In the genomic region with DNA sequence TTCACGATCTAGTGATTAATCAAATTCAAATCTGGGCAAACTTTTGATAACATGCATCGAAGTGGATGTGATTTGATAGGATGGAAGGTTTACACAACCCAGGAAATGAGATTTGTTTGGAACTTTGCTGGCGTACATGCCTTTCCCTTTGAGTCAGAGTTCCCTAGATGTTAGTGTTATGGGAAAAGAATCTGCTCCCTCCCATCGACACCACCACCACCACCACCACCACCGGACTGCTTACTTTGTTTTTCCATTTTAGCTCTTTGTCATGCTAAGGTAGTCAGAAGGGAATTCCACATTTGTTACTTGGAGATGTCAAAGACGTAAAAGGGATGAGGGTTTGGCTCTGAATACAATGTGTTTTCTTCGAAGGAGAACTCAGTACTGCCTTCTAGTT, we compare ENCODE assay signal across 17 mouse cellular contexts. TPM values are rescaled to one million over a fixed set of nuclear protein-coding genes. Genes with fewer than 3 reads are reported as not detected.
DNase-seq lines count a peak whose midpoint lies in the region; ATAC-seq and TF ChIP-seq lines count a peak whose summit lies in the region.
"Had no signal": no experiment of that assay in that cellular context is flagged by ENCODE, and none has a peak within 500 bp of the region (broad histone marks: within the 10 kb centered on the region; RNA-seq: fewer than 3 reads in every experiment).

No protein-coding gene starts in this region.

- TF ChIP-seq CTCF in Patski (IDR thresholded peaks at IDR 0.05) = no peak
- no peak for TF ChIP-seq CTCF in small intestine, adult 2 months (IDR thresholded peaks at IDR 0.05; ENCODE audit: extremely low read depth, insufficient read length, insufficient replicate concordance, low read depth, low read length)

- no peak overlapping the region for H3K9ac ChIP-seq in heart, embryonic 16.5 days (ENCODE audit: low read length)
- H3K9ac ChIP-seq in kidney, embryonic 14.5 days (ENCODE audit: low read depth, low read length) = no peak overlapping the region
- H3K9ac ChIP-seq: forebrain, embryonic 12.5 days; hindbrain, embryonic 12.5 days; liver, postnatal 0 days; midbrain, embryonic 13.5 days; neural tube, embryonic 12.5 days had no signal

- CTCF ChIA-PET in Patski (lab: Charles Lee) = no interaction called here

- peak overlapping the region; percentile 12 for H3K27ac ChIP-seq in heart, embryonic 16.5 days (ENCODE audit: low read length)
- peak overlapping the region; percentile 23; the same call in 1 of the 2 replicates for H3K27ac ChIP-seq in small intestine, adult 2 months (ENCODE audit: insufficient read depth, low read depth, low read length)
- H3K27ac ChIP-seq in kidney, embryonic 14.5 days (ENCODE audit: low read depth, low read length) = no peak overlapping the region
- H3K27ac ChIP-seq: forebrain, embryonic 12.5 days; hindbrain, embryonic 12.5 days; midbrain, embryonic 13.5 days; neural tube, embryonic 12.5 days had no signal

- no peak for ATAC-seq in heart, embryonic 16.5 days (replicated peaks; ENCODE audit: extremely low read depth, insufficient read depth, low FRiP score)
- no peak for ATAC-seq in Patski
- ATAC-seq in granulocyte monocyte progenitor cell, adult 5-6 weeks (replicated peaks; ENCODE audit: poor library complexity, severe bottlenecking) = no peak
- no peak for ATAC-seq in kidney, embryonic 14.5 days (ENCODE audit: low FRiP score, low TSS enrichment)
- ATAC-seq: inflammation-experienced regulatory T-cells, adult 6 months; liver, postnatal 0 days; midbrain, embryonic 13.5 days had no signal

- POLR2A ChIA-PET in Patski (lab: Charles Lee) = interaction anchor here (0.6 kb wide), 1 partner anchor 969 kb away, joined by 5 read pairs; no protein-coding TSS in a partner anchor

- no peak for TF ChIP-seq POLR2A in small intestine, adult 2 months (IDR thresholded peaks at IDR 0.05; ENCODE audit: low read depth, low read length)

- intact Hi-C loops in heart, postnatal 10 days (cut with DNase I) = loop anchor here (5.0 kb wide), 1 partner anchor 72 kb away; no protein-coding TSS in a partner anchor

- H3K27me3 ChIP-seq in heart, embryonic 16.5 days (ENCODE audit: control insufficient read depth, insufficient read depth, low read length) = no peaks in the 10 kb centered on the region
- peaks cover 13% of the 10 kb centered on the region for H3K27me3 ChIP-seq in Patski
- no peaks in the 10 kb centered on the region for H3K27me3 ChIP-seq in small intestine, adult 2 months (ENCODE audit: control insufficient read depth, insufficient read depth, low read length)
- no peaks in the 10 kb centered on the region for H3K27me3 ChIP-seq in kidney, embryonic 14.5 days (ENCODE audit: control insufficient read depth, insufficient read depth, low read length)
- H3K27me3 ChIP-seq: forebrain, embryonic 12.5 days; hindbrain, embryonic 12.5 days; midbrain, embryonic 13.5 days; neural tube, embryonic 12.5 days had no signal

- no peak for DNase-seq in heart, postnatal 10 days
- peak; percentile 80 for DNase-seq in Muller cell, postnatal 12 days (ENCODE audit: inconsistent ontology term)
- peak; percentile 17 for DNase-seq in Patski (ENCODE audit: low read depth, low spot score)
- DNase-seq: cerebellum, adult 8-10 months; gastrocnemius, postnatal 14 days; kidney, adult 8-10 months; kidney, postnatal 25 days; liver, postnatal 0 days had no signal

- H3K4me3 ChIP-seq in heart, embryonic 16.5 days (ENCODE audit: low read length) = no peak overlapping the region
- H3K4me3 ChIP-seq in small intestine, adult 2 months (ENCODE audit: low read depth, low read length) = no peak overlapping the region
- no peak overlapping the region for H3K4me3 ChIP-seq in kidney, embryonic 14.5 days (ENCODE audit: low read length)
- H3K4me3 ChIP-seq: forebrain, embryonic 12.5 days; hindbrain, embryonic 12.5 days; midbrain, embryonic 13.5 days; neural tube, embryonic 12.5 days had no signal

- in situ Hi-C loops in Patski (cut with MboI; ENCODE audit: low pct_unique_long_range_greater_than_20kb) = no loop called here

- WGBS in heart, embryonic 16.5 days = 57% methylated on average over 7 of the region's 7 CpGs
- 75% methylated on average over 7 of the region's 7 CpGs for WGBS in small intestine, adult 2 months
- WGBS in kidney, embryonic 14.5 days = 71% methylated on average over 7 of the region's 7 CpGs

- H3K36me3 ChIP-seq in heart, embryonic 16.5 days (ENCODE audit: control insufficient read depth, insufficient read depth) = no peaks in the 10 kb centered on the region
- H3K36me3 ChIP-seq in small intestine, adult 2 months (ENCODE audit: control insufficient read depth, insufficient read depth, low read length) = no peaks in the 10 kb centered on the region
- H3K36me3 ChIP-seq in kidney, embryonic 14.5 days (ENCODE audit: control insufficient read depth, insufficient read depth, low read length) = no peaks in the 10 kb centered on the region
- H3K36me3 ChIP-seq: forebrain, embryonic 12.5 days; hindbrain, embryonic 12.5 days; midbrain, embryonic 13.5 days; neural tube, embryonic 12.5 days had no signal

- no peak overlapping the region for H3K4me2 ChIP-seq in heart, embryonic 16.5 days (ENCODE audit: low read depth, low read length)
- H3K4me2 ChIP-seq in kidney, embryonic 14.5 days (replicated peaks; ENCODE audit: low read depth, low read length) = no peak overlapping the region
- H3K4me2 ChIP-seq: forebrain, embryonic 12.5 days; hindbrain, embryonic 12.5 days; midbrain, embryonic 13.5 days; neural tube, embryonic 12.5 days had no signal

- no peaks in the 10 kb centered on the region for H3K9me3 ChIP-seq in heart, embryonic 16.5 days (replicated peaks; ENCODE audit: control insufficient read depth, low read length)
- H3K9me3 ChIP-seq in kidney, embryonic 14.5 days (ENCODE audit: control insufficient read depth, low read length) = no peaks in the 10 kb centered on the region
- H3K9me3 ChIP-seq: forebrain, embryonic 12.5 days; hindbrain, embryonic 12.5 days; midbrain, embryonic 13.5 days; neural tube, embryonic 12.5 days had no signal

- peaks cover 5% of the 10 kb centered on the region for H3K4me1 ChIP-seq in heart, embryonic 16.5 days (ENCODE audit: control insufficient read depth, insufficient read depth, low read length)
- H3K4me1 ChIP-seq in small intestine, adult 2 months (ENCODE audit: control insufficient read depth, insufficient read depth, insufficient read length, low read length) = no peaks in the 10 kb centered on the region
- H3K4me1 ChIP-seq in kidney, embryonic 14.5 days (ENCODE audit: control insufficient read depth, insufficient read depth, low read length) = peaks cover 1% of the 10 kb centered on the region
- H3K4me1 ChIP-seq: forebrain, embryonic 12.5 days; hindbrain, embryonic 12.5 days; midbrain, embryonic 13.5 days; neural tube, embryonic 12.5 days had no signal

RNA-seq across cellular contexts. Expression of a gene that starts 46.2 kb away (rescaled TPM):
- polyA plus RNA-seq in heart, embryonic 16.5 days (2015; fragmentation: Nextera tagmentation; extraction: Ambion mirVana) = 42.7 and 47.2 TPM in 2 replicates
- total RNA-seq in heart, postnatal 10 days (2021) = 10 to 100 TPM; 47.2 to 63.3 TPM
- polyA plus RNA-seq in Patski (2021) = 0.24 TPM
- polyA plus RNA-seq in small intestine, adult 2 months (2012; rRNA removed) = 11.4 and 17.5 TPM in 2 replicates
- total RNA-seq in granulocyte monocyte progenitor cell, adult 5-6 weeks (2014; fragmentation: Nextera tagmentation) = 0.11 and 1.2 TPM in 2 replicates
- 2.8 and 4.2 TPM in 2 replicates for total RNA-seq in granulocyte monocyte progenitor cell, adult 5-6 weeks (2017)
- 45.7 and 51.0 TPM in 2 replicates for polyA plus RNA-seq in kidney, embryonic 14.5 days (2014; fragmentation: Nextera tagmentation; extraction: Ambion mirVana)

Comparison
In these comparisons a context has a peak if more than half of its experiments do, and no peak if none do; other contexts are left out.
1. DNase-seq: peak in Muller cell, postnatal 12 days (single experiment) and Patski (single experiment); none in heart, postnatal 10 days (0 of 2).